Mouse (Mus musculus): ENCODE results near the gene Tshz3. TPM values are rescaled to one million over a fixed set of nuclear protein-coding genes. Genes with fewer than 3 reads are reported as not detected.

Tshz3 gene
- polyA plus RNA-seq, 2 experiments, result 0.33 to 0.48 TPM

- H3K4me2 ChIP-seq (ENCODE audit: low read depth), result no peak overlapping the region
- H3K27me3 ChIP-seq (ENCODE audit: control insufficient read depth, insufficient read depth, low read length), result no peaks in the 10 kb centered on the region
- ATAC-seq (ENCODE audit: insufficient read depth) (no peak), DNase-seq (ENCODE audit: low read depth in 3 of 3, low spot score in 3 of 3) (no peak)
- no peaks in the 10 kb centered on the region for H3K9me3 ChIP-seq (ENCODE audit: control insufficient read depth, low read length)
- no peak overlapping the region for H3K4me3 ChIP-seq (ENCODE audit: insufficient read depth in 1 of 2, low read depth in 2 of 2, low read length in 2 of 2)
- no peak overlapping the region for H3K27ac ChIP-seq
- H3K4me1 ChIP-seq (replicated peaks; ENCODE audit: control insufficient read depth in 2 of 2, insufficient read depth in 2 of 2, low read length in 1 of 2), result no peaks in the 10 kb centered on the region; a peak in 1 of 4 replicates
- 42% methylated on average over 5 of the region's 6 CpGs for WGBS (ENCODE audit: insufficient replicate concordance)
- no peak overlapping the region for H3K9ac ChIP-seq (replicated peaks)
- H3K36me3 ChIP-seq (replicated peaks; ENCODE audit: control insufficient read depth, insufficient read depth, low read depth), result no peaks in the 10 kb centered on the region
- peak; percentile 10; the same call in 1 of the 2 replicates for TF ChIP-seq CTCF (IDR thresholded peaks at IDR 0.05; ENCODE audit: low read depth)
- no peak for TF ChIP-seq EP300 (IDR thresholded peaks at IDR 0.05; ENCODE audit: low read depth)
These were observed 19.3 kb downstream of the Tshz3 start for GRCm38 (mm10) chr7:36717192-36717591.

GRCm38 (mm10) chr7:36720830-36721229, 22.9 kb downstream of the Tshz3 start:
- Histone ChIP-seq H3K36me3 (replicated peaks; ENCODE audit: control insufficient read depth, insufficient read depth, low read depth) (no peaks in the 10 kb centered on the region), H3K4me3 (ENCODE audit: insufficient read depth in 1 of 2, low read depth in 2 of 2, low read length in 2 of 2) (no peak overlapping the region), H3K27ac (no peak overlapping the region), H3K9me3 (ENCODE audit: control insufficient read depth, low read length) (no peaks in the 10 kb centered on the region), H3K27me3 (ENCODE audit: control insufficient read depth, insufficient read depth, low read length) (no peaks in the 10 kb centered on the region), H3K4me2 (ENCODE audit: low read depth) (no peak overlapping the region), H3K4me1 (replicated peaks; ENCODE audit: control insufficient read depth in 2 of 2, insufficient read depth in 2 of 2, low read length in 1 of 2) (no peaks in the 10 kb centered on the region), H3K9ac (replicated peaks) (no peak overlapping the region)
- WGBS (ENCODE audit: insufficient replicate concordance), result 60% methylated on average over 9 of the region's 9 CpGs
- no peak for DNase-seq (ENCODE audit: low read depth in 3 of 3, low spot score in 3 of 3)
- no peak for TF ChIP-seq EP300 (IDR thresholded peaks at IDR 0.05; ENCODE audit: low read depth)
- TF ChIP-seq CTCF (IDR thresholded peaks at IDR 0.05; ENCODE audit: low read depth), result no peak
- ATAC-seq (ENCODE audit: insufficient read depth), result no peak

- Histone ChIP-seq H3K27me3 (ENCODE audit: control insufficient read depth, insufficient read depth, low read length) (no peaks in the 10 kb centered on the region), H3K9me3 (ENCODE audit: control insufficient read depth, low read length) (no peaks in the 10 kb centered on the region), H3K27ac (no peak overlapping the region), H3K4me2 (ENCODE audit: low read depth) (no peak overlapping the region), H3K36me3 (replicated peaks; ENCODE audit: control insufficient read depth, insufficient read depth, low read depth) (no peaks in the 10 kb centered on the region), H3K4me3 (ENCODE audit: insufficient read depth in 1 of 2, low read depth in 2 of 2, low read length in 2 of 2) (no peak overlapping the region), H3K9ac (replicated peaks) (no peak overlapping the region), H3K4me1 (replicated peaks; ENCODE audit: control insufficient read depth in 2 of 2, insufficient read depth in 2 of 2, low read length in 1 of 2) (no peaks in the 10 kb centered on the region)
- TF ChIP-seq CTCF (IDR thresholded peaks at IDR 0.05; ENCODE audit: low read depth) (no peak), EP300 (IDR thresholded peaks at IDR 0.05; ENCODE audit: low read depth) (no peak)
- 65% methylated on average over 14 of the region's 14 CpGs for WGBS (ENCODE audit: insufficient replicate concordance)
- DNase-seq (ENCODE audit: low read depth in 3 of 3, low spot score in 3 of 3) (no peak), ATAC-seq (ENCODE audit: insufficient read depth) (no peak)
These were observed 38.6 kb downstream of the Tshz3 start for GRCm38 (mm10) chr7:36736303-36737050.

- WGBS (ENCODE audit: insufficient replicate concordance), result 71% methylated on average over 2 of the region's 2 CpGs
- H3K9me3 ChIP-seq (ENCODE audit: control insufficient read depth, low read length), result no peaks in the 10 kb centered on the region
- H3K4me2 ChIP-seq (ENCODE audit: low read depth), result no peak overlapping the region
- H3K4me3 ChIP-seq (ENCODE audit: insufficient read depth in 1 of 2, low read depth in 2 of 2, low read length in 2 of 2), result no peak overlapping the region
- H3K4me1 ChIP-seq (replicated peaks; ENCODE audit: control insufficient read depth in 2 of 2, insufficient read depth in 2 of 2, low read length in 1 of 2), result no peaks in the 10 kb centered on the region
- no peak overlapping the region for H3K9ac ChIP-seq (replicated peaks)
- ATAC-seq (ENCODE audit: insufficient read depth) (no peak), DNase-seq (ENCODE audit: low read depth in 3 of 3, low spot score in 3 of 3) (no peak)
- no peaks in the 10 kb centered on the region for H3K27me3 ChIP-seq (ENCODE audit: control insufficient read depth, insufficient read depth, low read length)
- H3K27ac ChIP-seq, result no peak overlapping the region
- no peaks in the 10 kb centered on the region for H3K36me3 ChIP-seq (replicated peaks; ENCODE audit: control insufficient read depth, insufficient read depth, low read depth)
- TF ChIP-seq EP300 (IDR thresholded peaks at IDR 0.05; ENCODE audit: low read depth) (no peak), CTCF (IDR thresholded peaks at IDR 0.05; ENCODE audit: low read depth) (no peak)
These were observed 53.6 kb downstream of the Tshz3 start for GRCm38 (mm10) chr7:36751480-36751879.

GRCm38 (mm10) chr7:36767501-36768092, 69.7 kb downstream of the Tshz3 start:
- TF ChIP-seq CTCF (IDR thresholded peaks at IDR 0.05; ENCODE audit: low read depth), result no peak
- TF ChIP-seq EP300 (IDR thresholded peaks at IDR 0.05; ENCODE audit: low read depth), result no peak
- ATAC-seq (ENCODE audit: insufficient read depth), result no peak
- Histone ChIP-seq H3K9me3 (ENCODE audit: control insufficient read depth, low read length) (no peaks in the 10 kb centered on the region; the same call in 1 of the 2 replicates), H3K27ac (no peak overlapping the region), H3K9ac (replicated peaks) (no peak overlapping the region), H3K36me3 (replicated peaks; ENCODE audit: control insufficient read depth, insufficient read depth, low read depth) (no peaks in the 10 kb centered on the region), H3K4me3 (ENCODE audit: insufficient read depth in 1 of 2, low read depth in 2 of 2, low read length in 2 of 2) (no peak overlapping the region), H3K27me3 (ENCODE audit: control insufficient read depth, insufficient read depth, low read length) (no peaks in the 10 kb centered on the region), H3K4me2 (ENCODE audit: low read depth) (no peak overlapping the region), H3K4me1 (replicated peaks; ENCODE audit: control insufficient read depth in 2 of 2, insufficient read depth in 2 of 2, low read length in 1 of 2) (no peaks in the 10 kb centered on the region)
- DNase-seq (ENCODE audit: low read depth in 3 of 3, low spot score in 3 of 3), result no peak
- whole genome bisulfite sequencing (ENCODE audit: insufficient replicate concordance), result 52% methylated on average over 8 of the region's 8 CpGs

Measured in liver, embryonic 14.5 days (tissue).